Mouse (Mus musculus) lung, postnatal 36 days (tissue): ENCODE data around the gene Hist1h2bf.
"Not testable (repeated sequence)": the region's sequence is repeated elsewhere in the genome, so short reads cannot be mapped to it uniquely, and the experiment has no call there.

Experiments used
- DNase-seq: peaks from one replicate; pipeline ENCODE4 v3.0.0; 2022; ENCODE audit warnings: mixed read lengths

The Hist1h2bf gene

GRCm38 (mm10) chr13:23542225-23542980, 31.6 kb downstream of the Hist1h2bf start:
- DNase-seq: not testable (repeated sequence)

DNA sequence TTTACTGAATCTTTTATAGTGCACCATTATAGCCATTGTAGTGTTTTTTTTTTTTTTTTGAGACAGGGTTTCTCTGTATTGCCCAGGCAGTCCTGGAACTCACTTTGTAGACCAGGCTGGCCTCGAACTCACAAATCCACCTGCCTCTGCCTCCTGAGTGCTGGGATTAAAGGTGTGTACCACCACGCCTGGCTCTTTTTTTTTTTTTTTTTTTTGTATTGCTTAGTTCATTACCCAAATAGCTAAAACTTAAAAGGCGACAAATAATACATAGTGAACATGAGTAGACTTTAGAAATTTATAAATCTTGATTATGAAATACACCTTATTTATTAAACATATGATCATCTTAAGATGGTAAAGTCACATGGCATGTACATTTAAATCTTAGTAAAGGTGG, 32.5 kb downstream of the Hist1h2bf start:
- no peak for DNase-seq

DNA sequence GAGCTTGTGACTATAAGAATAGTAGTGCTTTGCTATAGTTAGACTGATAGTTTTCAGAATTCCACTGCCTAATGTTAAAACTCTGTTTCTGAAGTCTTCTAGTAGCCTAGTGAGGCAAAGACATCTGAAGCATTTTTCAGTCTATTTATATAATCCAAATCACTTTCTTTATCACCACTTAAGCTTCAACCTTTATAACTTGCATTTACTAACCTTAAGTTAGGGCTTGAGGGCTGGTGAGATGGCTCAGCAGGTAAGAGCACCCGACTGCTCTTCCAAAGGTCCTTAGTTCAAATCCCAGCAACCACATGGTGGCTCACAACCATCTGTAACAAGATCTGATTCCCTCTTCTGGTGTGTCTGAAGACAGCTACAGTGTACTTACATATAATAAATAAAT, 34.2 kb downstream of the Hist1h2bf start:
- DNase-seq: not testable (repeated sequence)

DNA sequence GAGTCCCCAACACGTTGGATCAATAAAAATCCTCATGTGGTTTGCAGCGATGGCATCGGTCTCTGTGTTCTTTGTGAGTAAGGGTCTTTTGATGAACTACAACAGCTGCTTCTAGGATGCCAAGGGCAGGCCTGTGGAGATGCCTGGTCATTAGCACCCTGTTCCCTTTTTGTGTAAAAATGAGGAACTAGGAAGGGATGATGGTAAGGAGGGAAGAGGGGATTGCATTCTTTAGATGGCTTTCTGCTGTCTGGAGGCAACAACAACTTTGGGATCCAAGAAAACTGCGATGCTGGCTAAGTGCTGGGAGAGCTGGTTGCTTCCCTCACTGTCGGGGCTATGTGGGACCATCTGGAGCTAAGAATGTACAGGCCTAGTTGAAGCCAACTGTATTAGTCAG, 35.7 kb downstream of the Hist1h2bf start:
- no peak for DNase-seq

- DNase-seq: no peak
Measured at GRCm38 (mm10) chr13:23537006-23537710, 36.8 kb downstream of the Hist1h2bf start.

GRCm38 (mm10) chr13:23536076-23536822, 37.7 kb downstream of the Hist1h2bf start:
- no peak for DNase-seq

GRCm38 (mm10) chr13:23535137-23536075, 38.6 kb downstream of the Hist1h2bf start, which contains the start of gene Hist1h3g:
Gene Hist1h3g (plus strand): TSS chr13:23535422.
- DNase-seq: peak; percentile 94

DNA sequence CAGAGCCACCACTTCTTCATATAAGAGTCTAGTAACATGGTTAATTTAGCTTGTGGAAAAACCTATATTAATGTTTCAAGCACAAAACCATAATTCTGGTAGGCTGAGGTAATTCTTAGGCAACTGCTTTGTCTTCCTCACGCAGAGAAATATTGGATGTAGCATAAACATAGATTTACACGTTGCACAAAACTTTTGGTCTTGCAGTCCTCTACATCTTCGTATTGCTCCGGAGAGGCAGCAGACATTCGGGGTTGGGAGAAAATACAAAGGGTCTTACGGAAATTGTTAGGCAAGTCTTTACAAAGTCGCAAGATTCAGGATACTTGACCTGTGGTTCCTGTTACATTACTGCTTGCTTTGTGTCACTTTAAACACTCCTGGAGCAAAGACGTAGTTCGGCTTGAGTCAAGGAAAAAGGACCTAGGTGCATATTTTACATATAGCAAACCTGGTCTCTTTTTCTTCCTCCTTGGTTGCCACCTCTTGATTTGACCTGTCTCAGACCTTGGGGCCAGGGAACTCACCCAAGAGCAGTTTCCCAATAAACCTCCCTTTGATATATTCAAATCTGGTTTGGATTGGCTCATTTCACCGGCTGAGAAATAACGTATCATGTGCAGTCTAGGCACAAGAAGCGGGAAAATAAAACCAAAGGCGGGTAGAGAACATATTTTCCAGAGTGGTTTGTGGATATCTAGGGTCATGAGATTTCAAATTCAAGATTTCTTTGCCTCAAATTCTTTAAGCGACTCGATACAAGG, 39.4 kb downstream of the Hist1h2bf start:
- DNase-seq: no peak

DNA sequence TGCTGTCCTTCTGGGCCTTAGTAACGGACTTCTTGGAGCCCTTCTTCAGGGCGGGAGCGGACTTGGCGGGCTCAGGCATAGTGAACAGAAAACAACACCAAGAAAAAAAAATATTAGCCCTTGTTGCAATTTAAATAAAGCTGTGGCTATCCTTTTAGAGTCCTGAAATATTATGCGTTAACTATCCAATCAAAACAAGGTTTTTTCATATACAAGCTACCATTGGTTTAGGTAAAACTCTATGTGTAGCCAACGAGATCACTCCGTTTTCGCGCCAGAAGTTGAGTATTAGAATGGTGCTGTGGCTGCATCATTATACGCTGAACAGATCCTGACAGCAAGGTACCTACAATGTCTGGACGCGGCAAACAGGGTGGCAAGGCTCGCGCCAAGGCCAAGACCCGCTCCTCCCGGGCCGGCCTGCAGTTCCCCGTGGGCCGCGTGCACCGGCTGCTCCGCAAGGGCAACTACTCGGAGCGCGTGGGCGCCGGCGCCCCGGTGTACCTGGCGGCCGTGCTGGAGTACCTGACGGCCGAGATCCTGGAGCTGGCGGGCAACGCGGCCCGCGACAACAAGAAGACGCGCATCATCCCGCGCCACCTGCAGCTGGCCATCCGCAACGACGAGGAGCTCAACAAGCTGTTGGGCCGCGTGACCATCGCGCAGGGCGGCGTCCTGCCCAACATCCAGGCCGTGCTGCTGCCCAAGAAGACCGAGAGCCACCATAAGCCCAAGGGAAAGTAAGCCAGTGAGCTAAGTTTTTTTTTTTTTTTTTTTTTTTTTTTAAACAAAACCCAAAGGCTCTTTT, 40.2 kb downstream of the Hist1h2bf start, which contains the start of gene Hist1h2af:
Gene Hist1h2af (plus strand): TSS at position 347 of the 808 bp plus-strand sequence.
- DNase-seq: peak; percentile 83

DNA sequence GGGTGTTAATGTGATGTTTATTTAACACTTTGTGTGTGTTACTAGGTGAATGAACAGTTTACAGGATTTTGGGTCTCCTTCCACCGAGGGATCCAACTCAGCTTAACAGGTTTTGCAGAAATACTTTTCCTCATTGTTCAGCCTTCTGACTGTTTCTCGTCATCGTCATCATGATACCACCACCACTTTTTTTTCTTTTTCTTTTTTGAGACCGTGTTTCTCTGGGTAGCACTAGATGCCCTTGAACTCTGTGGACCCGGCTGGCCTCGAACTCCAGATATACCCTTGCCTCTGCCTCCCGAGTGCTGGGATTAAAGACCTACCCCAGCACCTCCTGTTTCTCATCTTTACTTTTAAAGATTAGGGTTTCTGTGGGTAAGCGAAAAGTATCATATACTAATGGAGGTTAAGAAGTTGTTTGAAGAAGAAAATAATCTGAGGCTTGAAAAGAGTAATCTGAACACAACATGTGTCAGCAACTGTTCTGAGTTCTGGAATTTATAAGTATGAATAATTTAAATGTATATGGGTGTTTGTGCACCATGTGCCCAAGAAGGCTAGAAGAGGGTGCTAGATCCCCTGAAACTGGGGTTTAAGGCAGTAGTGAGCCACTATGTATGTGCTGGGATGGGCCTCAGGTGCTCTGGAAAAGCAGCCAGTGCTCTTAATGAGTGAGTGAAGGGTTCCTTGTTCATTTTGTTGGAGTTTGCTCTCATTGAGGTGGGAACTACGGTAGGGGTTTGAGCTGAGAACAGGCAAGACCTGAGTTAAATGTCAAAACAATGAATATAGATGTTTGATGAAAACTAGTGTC, 41.5 kb downstream of the Hist1h2bf start:
- no peak for DNase-seq

DNA sequence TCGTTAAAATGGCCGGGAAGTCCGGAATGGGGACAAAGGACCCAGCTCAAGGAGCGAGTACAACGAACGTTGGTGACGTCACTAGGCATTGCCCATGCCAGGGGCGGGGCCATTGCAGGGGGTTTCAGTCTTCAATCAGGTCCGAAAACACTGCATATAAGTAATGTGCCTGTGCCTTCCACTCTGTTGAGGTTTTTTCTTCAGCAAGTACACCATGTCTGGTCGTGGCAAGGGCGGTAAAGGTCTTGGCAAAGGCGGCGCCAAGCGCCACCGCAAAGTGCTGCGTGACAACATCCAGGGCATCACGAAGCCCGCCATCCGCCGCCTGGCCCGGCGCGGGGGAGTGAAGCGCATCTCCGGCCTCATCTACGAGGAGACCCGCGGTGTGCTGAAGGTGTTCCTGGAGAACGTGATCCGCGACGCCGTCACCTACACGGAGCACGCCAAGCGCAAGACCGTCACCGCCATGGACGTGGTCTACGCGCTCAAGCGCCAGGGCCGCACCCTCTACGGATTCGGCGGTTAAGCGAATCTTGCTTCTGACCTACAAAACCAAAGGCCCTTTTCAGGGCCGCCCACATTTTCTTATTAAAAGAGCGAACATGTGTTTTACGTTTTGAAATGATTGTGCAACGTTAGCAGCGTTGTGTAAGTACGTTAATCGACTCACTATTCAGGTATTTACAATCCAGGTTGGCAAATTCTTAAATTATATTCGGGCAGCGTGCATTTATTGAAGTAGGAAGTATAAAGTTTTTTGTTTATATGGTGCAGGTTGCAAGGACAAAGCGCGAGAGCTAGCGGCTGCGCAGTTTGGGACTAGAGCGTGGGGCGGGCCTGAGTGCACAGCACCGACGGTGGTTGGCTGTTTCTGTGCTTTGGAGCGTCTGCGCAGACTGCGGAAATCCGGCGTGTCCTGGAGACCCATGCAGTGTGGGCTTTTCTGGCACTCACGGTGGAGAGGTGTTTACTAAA, 42.8 kb downstream of the Hist1h2bf start, which contains the start of gene Hist1h4h:
Gene Hist1h4h (plus strand): TSS at position 150 of the 975 bp plus-strand sequence.
- DNase-seq: peak; percentile 99

- peak; percentile 84 for DNase-seq
Measured at GRCm38 (mm10) chr13:23530181-23530900, 43.7 kb downstream of the Hist1h2bf start.

DNA sequence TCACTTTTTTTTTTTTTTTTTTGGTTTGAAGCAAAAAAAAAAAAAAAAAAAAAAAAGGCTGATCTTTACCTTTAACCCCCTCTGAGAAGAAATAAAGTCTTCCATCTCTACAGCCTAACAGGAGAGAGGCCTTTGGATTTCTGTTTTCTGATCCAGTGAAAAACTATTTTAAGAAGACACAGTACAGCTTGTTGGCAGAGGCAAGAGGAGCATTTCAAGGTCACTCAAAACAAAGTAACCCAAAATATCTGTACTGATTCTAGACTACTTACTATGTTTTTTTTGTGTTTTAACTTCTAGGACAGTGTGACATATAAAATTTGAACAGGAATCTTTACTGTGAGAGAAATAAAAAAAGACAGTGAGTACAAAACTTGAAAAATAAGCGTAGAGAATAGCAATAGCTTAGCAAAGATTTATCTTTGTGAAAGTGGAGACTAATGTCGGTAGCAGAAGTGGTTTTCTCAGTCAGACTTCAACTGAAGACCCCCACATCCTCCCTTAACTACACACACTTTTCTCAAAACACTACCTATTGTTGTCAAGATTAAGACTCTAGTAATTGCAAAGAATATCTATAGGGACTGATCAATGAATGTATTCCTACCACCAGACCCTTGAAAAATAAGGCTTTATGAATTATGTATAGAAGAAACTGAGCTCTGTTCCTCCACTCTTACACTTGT, 44.4 kb downstream of the Hist1h2bf start:
- DNase-seq: no peak

DNA sequence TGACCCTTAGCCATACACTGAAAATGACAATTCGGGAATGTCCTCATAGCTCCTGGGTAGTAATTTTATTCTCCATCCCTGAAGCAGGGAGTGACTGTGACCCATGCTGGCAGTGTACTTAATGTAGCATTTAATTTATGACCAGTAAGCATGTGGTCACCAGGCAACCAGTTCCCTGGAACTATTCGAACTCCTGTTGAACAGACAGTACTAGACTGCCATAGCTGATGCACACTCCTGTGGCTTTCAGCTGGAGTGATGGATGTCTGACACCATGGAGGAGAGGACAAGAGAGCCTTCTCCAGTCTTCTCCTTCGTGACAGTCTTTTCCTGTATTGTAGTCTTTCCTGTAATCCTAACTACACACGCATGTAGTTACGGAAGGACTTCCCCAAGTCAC, 45.0 kb downstream of the Hist1h2bf start:
- no peak for DNase-seq

GRCm38 (mm10) chr13:23526312-23526711, 47.7 kb downstream of the Hist1h2bf start:
- DNase-seq: peak; percentile 96

- no peak for DNase-seq
Measured at GRCm38 (mm10) chr13:23525901-23526300, 48.1 kb downstream of the Hist1h2bf start.

DNA sequence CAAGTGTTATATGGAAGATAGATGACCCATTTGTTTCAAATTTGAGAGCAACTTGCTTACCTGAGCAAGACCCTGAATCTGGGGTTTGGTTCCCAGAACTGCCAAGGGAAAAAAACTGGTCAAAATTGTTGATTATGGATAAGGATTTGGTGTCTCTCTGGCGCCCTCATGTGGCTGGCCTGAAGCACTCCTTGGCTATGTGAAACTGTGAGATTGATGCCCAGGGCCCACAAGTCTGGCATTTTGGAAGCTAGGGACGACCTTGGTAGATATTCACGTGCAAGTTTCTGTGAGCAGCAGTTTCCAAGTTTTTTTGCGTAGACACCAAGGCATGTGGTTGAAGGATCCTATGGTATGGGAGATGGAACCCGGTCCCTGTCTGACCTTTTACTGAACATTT, 49.3 kb downstream of the Hist1h2bf start:
- peak; percentile 71 for DNase-seq
